Mouse (Mus musculus) heart, embryonic 13.5 days (tissue): ENCODE data around the gene Calcoco2. TPM values are rescaled to one million over a fixed set of nuclear protein-coding genes. Genes with fewer than 3 reads are reported as not detected.
A peak's percentile ranks its signal among the peaks of the same experiment; 100 is the strongest.

Source experiments
- ATAC-seq: fragments of 200-750 bp; cut with Nextera tagmentation; 2 replicates; pipeline ENCODE4 v1.8.0; 2017; ENCODE audit warnings: moderate TSS enrichment; ENCODE audit not compliant: insufficient number of reproducible peaks, low FRiP score, low TSS enrichment; ENCODE audit errors: extremely low read depth
- H3K27ac ChIP-seq: fragments of 300-500 bp; sonication (generic); replicated peaks from 2 replicates; pipeline ENCODE4 v1.5.1; 2015; ENCODE audit warnings: moderate library complexity, mild to moderate bottlenecking, inconsistent platforms
- H3K27me3 ChIP-seq: fragments of 300-500 bp; sonication (generic); replicated peaks from 2 replicates; pipeline ENCODE4 v1.6.1; 2015; ENCODE audit warnings: mild to moderate bottlenecking, inconsistent platforms
- H3K36me3 ChIP-seq: fragments of 300-500 bp; sonication (generic); 2 replicates; pipeline ENCODE4 v1.6.1; 2015; ENCODE audit warnings: mild to moderate bottlenecking, inconsistent platforms
- H3K4me1 ChIP-seq: fragments of 300-500 bp; sonication (generic); 2 replicates; pipeline ENCODE4 v1.6.1; 2015; ENCODE audit warnings: inconsistent platforms
- H3K4me2 ChIP-seq: fragments of 300-500 bp; sonication (generic); 2 replicates; pipeline ENCODE4 v1.6.1; 2015; ENCODE audit warnings: inconsistent platforms, mild to moderate bottlenecking, moderate library complexity
- H3K4me3 ChIP-seq: fragments of 300-500 bp; sonication (generic); 2 replicates; pipeline ENCODE4 v1.5.1; 2015; ENCODE audit warnings: moderate library complexity, mild to moderate bottlenecking, inconsistent platforms
- H3K9ac ChIP-seq: fragments of 300-500 bp; sonication (generic); 2 replicates; pipeline ENCODE4 v1.6.1; 2015; ENCODE audit warnings: inconsistent platforms, mild to moderate bottlenecking, moderate library complexity
- H3K9me3 ChIP-seq: fragments of 300-500 bp; sonication (generic); 2 replicates; pipeline ENCODE4 v1.6.1; 2016; ENCODE audit warnings: inconsistent platforms
- WGBS: fragments of 180-500 bp; shearing (Covaris S2); methylation state at CpG from one replicate; pipeline ENCODE4 v1.1.7; 2015; ENCODE audit warnings: mixed read lengths; 5-methylcytosine and 5-hydroxymethylcytosine counted together
- polyA plus RNA-seq: library from polyadenylated mRNA; unstranded; fragments of >200 nt; fragmentation: Nextera tagmentation; extraction: Ambion mirVana; gene quantifications from 2 replicates; pipeline ENCODE4 v1.2.1, GENCODE M21; 2015

Gene Calcoco2
- polyA plus RNA-seq, 1 experiment from 2014 or later: not detected

GRCm38 (mm10) chr11:96076221-96077105, 35.3 kb downstream of the Calcoco2 start:
- H3K27me3 ChIP-seq: no peaks in the 10 kb centered on the region
- H3K4me1 ChIP-seq: peaks cover 23% of the 10 kb centered on the region
- peaks cover 17% of the 10 kb centered on the region for H3K36me3 ChIP-seq
- peak overlapping the region; percentile 74 for H3K4me2 ChIP-seq
- H3K27ac ChIP-seq: peak overlapping the region; percentile 84
- whole genome bisulfite sequencing: 64% methylated on average over 13 of the region's 13 CpGs
- peak overlapping the region; percentile 84 for H3K4me3 ChIP-seq
- ATAC-seq: no peak
- peak overlapping the region; percentile 70 for H3K9ac ChIP-seq
- no peaks in the 10 kb centered on the region for H3K9me3 ChIP-seq

GRCm38 (mm10) chr11:96075509-96076220, 36.1 kb downstream of the Calcoco2 start, which contains the start of gene Atp5g1:
Atp5g1 (minus strand) TSS chr11:96075670.
- Histone ChIP-seq H3K4me3 (peak within 1 kb of the TSS; percentile 84), H3K27me3 (no peaks in the 10 kb centered on the region), H3K9me3 (no peaks in the 10 kb centered on the region), H3K9ac (peak within 1 kb of the TSS; percentile 95), H3K36me3 (peaks cover 25% of the 10 kb centered on the region), H3K27ac (peak within 1 kb of the TSS; percentile 89), H3K4me1 (peaks cover 27% of the 10 kb centered on the region), H3K4me2 (peak within 1 kb of the TSS; percentile 74)
- under 1% methylated on average over 37 of the region's 37 CpGs for WGBS
- peak; percentile 97 for ATAC-seq

GRCm38 (mm10) chr11:96075177-96075508, 36.6 kb downstream of the Calcoco2 start:
- H3K4me2 ChIP-seq: peak overlapping the region; percentile 74
- H3K27me3 ChIP-seq: no peaks in the 10 kb centered on the region
- 0% methylated on average over 15 of the region's 15 CpGs for WGBS
- no peaks in the 10 kb centered on the region for H3K9me3 ChIP-seq
- peak overlapping the region; percentile 89 for H3K27ac ChIP-seq
- H3K9ac ChIP-seq: peak overlapping the region; percentile 95
- H3K4me3 ChIP-seq: peak overlapping the region; percentile 84
- H3K4me1 ChIP-seq: peaks cover 27% of the 10 kb centered on the region
- peaks cover 30% of the 10 kb centered on the region for H3K36me3 ChIP-seq
- no peak for ATAC-seq

- Histone ChIP-seq H3K9ac (peak overlapping the region; percentile 95), H3K9me3 (no peaks in the 10 kb centered on the region), H3K4me1 (peaks cover 27% of the 10 kb centered on the region), H3K4me2 (peak overlapping the region; percentile 74), H3K27me3 (no peaks in the 10 kb centered on the region), H3K4me3 (peak overlapping the region; percentile 84), H3K36me3 (peaks cover 36% of the 10 kb centered on the region), H3K27ac (peak overlapping the region; percentile 89)
- no peak for ATAC-seq
- WGBS: 11% methylated on average over 17 of the region's 17 CpGs
Observed at GRCm38 (mm10) chr11:96074351-96075176, 37.2 kb downstream of the Calcoco2 start.

GRCm38 (mm10) chr11:96073295-96073993, 38.3 kb downstream of the Calcoco2 start:
- no peak overlapping the region for H3K27ac ChIP-seq
- H3K9me3 ChIP-seq: no peaks in the 10 kb centered on the region
- H3K4me3 ChIP-seq: peak overlapping the region; percentile 84
- peak overlapping the region; percentile 95 for H3K9ac ChIP-seq
- H3K4me1 ChIP-seq: peaks cover 27% of the 10 kb centered on the region
- ATAC-seq: no peak
- WGBS: 53% methylated on average over 9 of the region's 9 CpGs
- H3K27me3 ChIP-seq: no peaks in the 10 kb centered on the region
- peaks cover 40% of the 10 kb centered on the region for H3K36me3 ChIP-seq
- H3K4me2 ChIP-seq: peak overlapping the region; percentile 74

GRCm38 (mm10) chr11:96071013-96071412, 40.8 kb downstream of the Calcoco2 start:
- 76% methylated on average over 1 of the region's 1 CpGs for WGBS
- Histone ChIP-seq H3K9ac (no peak overlapping the region), H3K27me3 (no peaks in the 10 kb centered on the region), H3K36me3 (peaks cover 40% of the 10 kb centered on the region), H3K4me3 (no peak overlapping the region), H3K4me1 (peaks cover 29% of the 10 kb centered on the region), H3K9me3 (no peaks in the 10 kb centered on the region), H3K4me2 (no peak overlapping the region), H3K27ac (no peak overlapping the region)
- no peak for ATAC-seq

- H3K4me1 ChIP-seq: peaks cover 34% of the 10 kb centered on the region
- H3K27me3 ChIP-seq: no peaks in the 10 kb centered on the region
- no peaks in the 10 kb centered on the region for H3K9me3 ChIP-seq
- no peak overlapping the region for H3K4me2 ChIP-seq
- H3K36me3 ChIP-seq: peaks cover 40% of the 10 kb centered on the region
- 83% methylated on average over 7 of the region's 7 CpGs for WGBS
- 0 out of 2 replicates have a peak overlapping the region, but pooled peaks have one; percentile 15 for H3K27ac ChIP-seq
- no peak overlapping the region for H3K9ac ChIP-seq
- ATAC-seq: no peak
- no peak overlapping the region for H3K4me3 ChIP-seq
Observed at GRCm38 (mm10) chr11:96070353-96070752, 41.4 kb downstream of the Calcoco2 start.

- Histone ChIP-seq H3K9me3 (no peaks in the 10 kb centered on the region), H3K4me3 (no peak overlapping the region), H3K27me3 (no peaks in the 10 kb centered on the region), H3K27ac (no peak overlapping the region), H3K9ac (no peak overlapping the region), H3K4me2 (no peak overlapping the region), H3K4me1 (peaks cover 31% of the 10 kb centered on the region), H3K36me3 (peaks cover 34% of the 10 kb centered on the region)
- ATAC-seq: no peak
- 78% methylated on average over 5 of the region's 5 CpGs for WGBS
Observed at GRCm38 (mm10) chr11:96068231-96068630, 43.5 kb downstream of the Calcoco2 start.

GRCm38 (mm10) chr11:96065215-96065911, 46.4 kb downstream of the Calcoco2 start, which contains the start of gene Ube2z:
Ube2z (minus strand) TSS chr11:96065388.
- peak within 1 kb of the TSS; percentile 98 for H3K9ac ChIP-seq
- peaks cover 38% of the 10 kb centered on the region for H3K36me3 ChIP-seq
- H3K27ac ChIP-seq: peak within 1 kb of the TSS; percentile 88
- peaks cover 30% of the 10 kb centered on the region for H3K4me1 ChIP-seq
- H3K4me3 ChIP-seq: peak within 1 kb of the TSS; percentile 96
- ATAC-seq: peak; percentile 97
- 4% methylated on average over 50 of the region's 50 CpGs for WGBS
- peak within 1 kb of the TSS; percentile 96 for H3K4me2 ChIP-seq
- no peaks in the 10 kb centered on the region for H3K9me3 ChIP-seq
- no peaks in the 10 kb centered on the region for H3K27me3 ChIP-seq
